Mouse (Mus musculus) CD8-positive naive resting alpha-beta T cell, adult 2 months (primary cell): ENCODE measurements around the gene Gtf3c1.

Experiments
- DNase-seq, 2 experiments: peaks; one replicate each; pipeline ENCODE4 v3.0.0; 2022; ENCODE audit warnings: low read depth in 2 of 2, low spot score in 2 of 2

Gtf3c1 gene

GRCm38 (mm10) chr7:125622741-125623685 is 84.6 kb downstream of the Gtf3c1 start:
- DNase-seq, result no peak

DNA sequence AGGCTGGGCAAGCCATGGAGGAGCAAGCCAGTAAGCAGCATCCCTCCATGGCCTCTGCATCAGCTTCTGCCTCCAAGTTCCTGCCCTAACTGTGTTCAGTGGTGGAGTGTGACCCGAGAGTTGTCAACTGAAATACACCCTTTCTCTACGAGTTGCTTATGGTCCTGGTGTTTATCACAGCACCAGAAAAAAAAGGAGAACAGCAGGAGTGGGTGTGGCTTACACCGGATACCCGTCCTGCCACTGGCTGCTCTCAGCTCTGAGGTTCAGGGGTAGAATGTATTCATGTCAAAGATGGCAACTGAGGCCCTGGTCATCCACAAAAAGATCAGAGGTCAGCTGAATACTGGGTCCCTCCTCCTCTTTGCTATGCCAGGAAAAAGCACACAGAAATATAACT is 87.5 kb downstream of the Gtf3c1 start:
- no peak for DNase-seq

DNA sequence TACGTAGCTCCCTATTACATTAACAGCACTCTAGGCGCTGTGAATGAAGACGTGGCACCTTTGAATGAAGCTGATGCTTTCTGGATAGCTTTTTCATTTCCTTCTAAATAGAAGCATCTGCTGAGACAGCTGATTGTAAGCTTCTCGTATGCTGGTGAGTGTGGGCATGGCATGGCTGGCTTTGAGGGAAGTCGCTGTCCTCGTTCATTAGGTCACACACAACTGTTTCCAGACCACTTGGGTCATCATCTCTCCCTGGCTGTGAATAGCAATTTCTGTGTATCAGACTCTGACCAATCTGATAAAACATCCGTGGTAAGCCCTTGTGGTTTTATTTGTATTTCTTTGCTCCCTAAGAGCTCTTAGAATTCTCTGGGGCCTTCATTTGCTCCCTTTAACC is 89.6 kb downstream of the Gtf3c1 start:
- no peak for DNase-seq

DNA sequence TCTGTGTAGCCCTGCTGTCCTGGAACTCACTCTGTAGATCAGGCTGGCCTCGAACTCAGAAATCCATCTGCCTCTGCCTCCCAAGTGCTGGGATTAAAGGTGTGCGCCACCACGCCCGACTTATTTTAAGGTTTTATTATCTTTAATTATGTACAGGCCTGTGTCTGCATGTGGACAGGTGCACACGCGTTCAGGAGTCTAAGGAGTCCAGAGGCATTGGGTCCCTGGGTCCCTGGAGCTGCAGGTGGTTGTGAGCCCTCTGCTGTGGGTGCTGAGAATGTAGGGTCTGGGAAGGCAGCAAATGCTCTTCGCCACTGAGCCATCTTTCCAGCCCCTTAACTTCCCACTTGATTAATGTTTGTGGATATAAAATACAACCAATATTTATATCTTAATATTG is 92.1 kb downstream of the Gtf3c1 start:
- no peak for DNase-seq

GRCm38 (mm10) chr7:125613579-125613978 is 94.0 kb downstream of the Gtf3c1 start:
- no peak for DNase-seq

GRCm38 (mm10) chr7:125608183-125608688 is 99.3 kb downstream of the Gtf3c1 start:
- DNase-seq, result no peak

GRCm38 (mm10) chr7:125607384-125608182 is 100.0 kb downstream of the Gtf3c1 start:
- DNase-seq, result peak; percentile 66 to 73

DNA sequence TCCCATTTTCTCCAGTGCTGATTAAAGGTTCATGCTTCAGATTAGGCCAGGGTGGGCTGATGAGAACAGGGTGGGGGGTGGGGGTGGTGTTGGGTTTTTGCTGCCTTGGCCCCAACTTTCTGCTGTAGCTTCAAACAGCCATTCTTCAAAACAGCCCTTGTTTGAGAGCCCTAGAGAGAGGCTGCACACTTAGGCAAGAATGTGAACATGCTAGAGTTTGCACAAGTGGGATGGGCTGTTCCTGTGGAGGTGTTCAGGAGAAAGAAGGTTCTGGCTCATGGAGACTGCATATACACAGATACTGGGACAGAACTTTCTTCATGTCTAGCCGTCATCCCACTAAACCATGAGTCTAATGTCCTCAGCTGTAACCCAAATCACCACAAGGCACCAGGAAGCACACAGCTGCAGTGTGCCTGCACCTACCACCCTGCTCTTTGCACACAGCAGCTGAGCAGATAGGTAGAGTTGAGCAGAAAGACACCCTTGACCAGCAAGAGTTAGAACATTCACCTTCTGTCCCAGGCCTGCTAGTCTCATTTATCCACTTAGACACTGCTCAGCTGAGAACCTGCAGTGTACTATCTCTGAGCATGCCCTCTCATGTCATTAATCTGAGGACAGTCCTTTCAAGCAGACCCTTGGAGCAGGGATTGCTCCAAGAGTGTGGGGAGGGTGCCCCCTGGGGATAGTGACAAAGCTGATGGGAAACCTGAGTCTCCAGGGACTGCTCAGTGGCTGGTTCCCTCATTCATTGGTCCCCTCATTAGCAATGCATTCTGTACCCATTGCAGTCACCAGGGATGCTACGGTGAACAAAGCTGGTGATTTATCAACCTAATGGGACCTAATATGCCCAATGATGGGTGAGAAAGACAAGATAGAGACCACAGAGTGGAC is 101.1 kb downstream of the Gtf3c1 start:
- no peak for DNase-seq

DNA sequence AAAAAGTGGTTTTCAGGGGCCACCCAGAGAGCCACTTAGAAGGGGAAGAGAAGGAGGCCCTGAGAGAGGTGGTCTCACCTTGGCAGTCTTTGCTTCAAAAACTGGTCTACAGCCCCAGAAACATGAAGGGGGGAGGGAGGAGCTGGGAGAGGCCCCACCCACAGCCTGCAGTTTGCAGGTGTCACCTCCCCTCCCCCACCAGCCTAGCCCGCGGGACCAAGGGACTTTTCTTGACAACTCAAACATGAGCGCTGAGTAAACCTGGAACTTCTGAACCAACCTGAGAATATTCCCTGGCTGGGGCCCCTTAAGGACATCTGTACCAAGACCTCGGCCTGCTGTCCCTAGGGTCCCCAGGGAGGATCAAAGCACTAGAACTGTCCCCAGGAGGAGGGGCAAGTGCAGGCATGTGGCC is 101.8 kb downstream of the Gtf3c1 start:
- peak; percentile 43 to 58 for DNase-seq

DNA sequence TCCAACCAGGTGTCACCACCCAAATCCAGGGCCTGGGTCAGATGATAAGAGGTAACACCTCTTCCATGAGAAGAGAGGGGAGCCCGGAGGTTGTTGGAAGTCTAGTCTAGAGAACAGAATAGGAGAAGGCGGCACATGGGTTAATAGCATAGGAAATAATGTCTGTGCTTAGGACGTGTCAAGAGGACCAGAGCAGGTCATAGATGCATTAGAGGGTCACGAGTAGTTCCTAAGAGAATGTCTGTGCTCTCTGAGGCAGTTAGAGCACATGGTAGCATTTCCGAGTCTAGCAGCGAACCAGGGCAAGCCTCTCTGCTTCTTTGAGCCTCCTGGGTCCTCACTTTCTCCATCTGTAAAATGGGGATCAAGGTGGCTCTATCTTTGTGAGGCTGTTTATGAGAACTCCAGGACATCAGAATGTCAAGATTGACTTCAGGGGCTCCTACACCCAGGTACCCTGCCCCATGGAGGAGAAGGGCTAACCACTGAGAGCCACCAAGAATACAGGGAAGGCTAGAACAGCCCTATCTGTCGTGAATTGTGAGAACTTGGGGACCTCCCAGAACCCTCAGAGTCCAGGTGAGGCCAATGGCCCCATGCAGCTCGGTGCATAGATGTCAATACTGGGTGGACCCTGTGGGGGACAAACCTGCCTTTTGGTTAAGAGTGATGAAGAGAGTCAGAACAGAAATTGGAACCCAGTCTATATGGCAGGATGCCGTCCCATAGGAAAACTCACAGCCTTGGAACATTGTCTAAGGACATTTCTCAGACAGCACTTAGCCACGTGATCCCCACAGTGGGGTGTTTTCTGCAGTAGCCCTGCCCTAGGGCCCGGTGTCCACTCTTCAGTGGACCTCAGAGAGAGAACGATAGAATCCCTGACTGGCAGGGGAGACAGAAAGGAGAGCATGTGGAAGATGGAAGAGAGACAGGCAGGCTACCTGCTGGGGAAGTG is 102.9 kb downstream of the Gtf3c1 start:
- DNase-seq, result no peak

GRCm38 (mm10) chr7:125603185-125603631 is 104.4 kb downstream of the Gtf3c1 start, which contains the start of gene Il21r:
Il21r (plus strand) TSS chr7:125603429.
- peak; percentile 50 to 69 for DNase-seq

- no peak for DNase-seq
Observed at GRCm38 (mm10) chr7:125601821-125602448, 105.6 kb downstream of the Gtf3c1 start.

DNA sequence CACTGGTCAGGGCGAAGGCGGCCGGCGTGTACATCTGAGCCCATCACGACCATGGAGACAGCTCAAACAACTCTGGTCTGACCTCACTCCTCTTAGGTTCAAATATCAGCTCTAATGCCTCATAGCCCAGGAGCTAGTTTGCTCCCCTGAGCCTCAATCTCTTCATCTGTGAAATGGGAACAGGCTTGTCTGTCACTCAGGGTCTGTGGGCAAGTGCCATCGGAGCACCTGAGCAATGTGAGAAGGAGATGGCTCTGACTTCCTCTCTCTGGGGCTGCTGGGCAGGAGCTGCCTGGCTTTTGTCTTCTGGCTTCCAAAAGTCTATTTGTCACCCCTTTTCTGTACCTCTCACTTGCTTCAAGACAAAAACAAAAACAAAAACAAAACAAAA is 106.3 kb downstream of the Gtf3c1 start:
- no peak for DNase-seq

- no peak for DNase-seq
Observed at GRCm38 (mm10) chr7:125600612-125601279, 106.8 kb downstream of the Gtf3c1 start.

- no peak for DNase-seq
Observed at GRCm38 (mm10) chr7:125600136-125600535, 107.4 kb downstream of the Gtf3c1 start.

DNA sequence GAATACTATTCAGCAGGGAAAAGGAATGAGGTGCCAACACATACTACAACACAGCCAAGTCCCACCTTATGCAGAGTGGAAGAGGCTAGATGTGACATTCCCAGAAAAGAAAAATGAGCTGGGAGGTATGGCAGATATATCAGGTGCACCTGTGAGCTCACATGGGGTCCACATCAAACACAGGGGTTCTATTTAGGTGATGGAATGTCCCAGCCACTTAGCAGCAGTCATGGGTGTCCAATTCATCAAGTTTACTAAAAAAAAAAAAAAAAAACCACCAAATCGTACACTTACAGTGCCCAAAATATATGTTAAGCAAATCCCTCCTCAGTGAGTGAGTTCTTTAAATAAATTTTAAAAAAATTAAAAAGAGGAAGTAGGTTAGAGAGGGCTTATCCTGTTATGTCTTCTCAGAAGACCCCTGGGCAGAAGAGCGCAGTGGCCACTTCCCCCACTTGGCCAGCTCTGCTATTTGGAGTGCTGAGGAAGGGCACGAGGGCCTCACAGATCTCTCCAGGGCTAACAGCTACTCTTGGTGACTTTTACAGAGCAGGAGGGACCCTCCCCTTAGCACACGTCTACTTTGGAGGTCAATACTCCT is 108.1 kb downstream of the Gtf3c1 start:
- DNase-seq, result no peak

- DNase-seq, result no peak
Observed at GRCm38 (mm10) chr7:125597516-125598347, 109.8 kb downstream of the Gtf3c1 start.
